Mouse (Mus musculus): ENCODE data around the gene Def6.

The Def6 gene

DNA sequence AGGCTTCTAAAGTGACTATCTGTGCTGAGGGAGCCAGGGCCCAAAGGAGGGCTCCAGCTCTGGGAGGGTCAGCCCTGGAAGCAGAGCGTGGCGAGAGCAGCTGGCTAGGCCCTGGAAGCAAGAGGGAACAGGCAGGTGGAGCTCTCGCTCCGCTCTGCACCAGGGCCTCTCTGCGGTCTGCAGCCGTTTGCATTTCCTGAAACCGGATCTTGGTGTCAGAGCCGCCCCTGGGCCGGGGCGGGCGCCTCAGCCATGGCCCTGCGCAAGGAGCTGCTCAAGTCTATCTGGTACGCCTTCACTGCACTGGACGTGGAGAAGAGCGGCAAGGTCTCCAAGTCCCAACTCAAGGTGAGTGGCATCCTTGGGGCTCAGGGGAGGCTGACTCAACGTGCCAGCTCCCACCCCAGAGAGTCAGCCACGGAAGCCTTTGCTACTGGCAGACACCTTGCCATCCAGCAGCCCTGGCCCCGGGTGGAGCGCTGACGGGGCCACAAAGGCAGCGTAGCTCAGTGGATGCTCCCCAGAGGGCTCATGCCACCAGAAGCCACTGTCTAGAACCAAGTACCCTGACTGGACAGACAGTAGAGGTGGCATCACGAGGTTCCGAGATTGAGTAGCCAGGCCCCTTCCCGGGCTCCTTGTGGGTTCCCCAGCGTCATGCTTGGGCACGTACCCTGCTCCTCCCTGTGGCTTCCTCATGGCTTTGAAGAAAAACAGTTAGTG is at the start of gene Def6:
TSS of gene Def6 (plus strand) at position 188 of the 723 bp plus-strand sequence.
- peak; percentile 99 for DNase-seq

DNA sequence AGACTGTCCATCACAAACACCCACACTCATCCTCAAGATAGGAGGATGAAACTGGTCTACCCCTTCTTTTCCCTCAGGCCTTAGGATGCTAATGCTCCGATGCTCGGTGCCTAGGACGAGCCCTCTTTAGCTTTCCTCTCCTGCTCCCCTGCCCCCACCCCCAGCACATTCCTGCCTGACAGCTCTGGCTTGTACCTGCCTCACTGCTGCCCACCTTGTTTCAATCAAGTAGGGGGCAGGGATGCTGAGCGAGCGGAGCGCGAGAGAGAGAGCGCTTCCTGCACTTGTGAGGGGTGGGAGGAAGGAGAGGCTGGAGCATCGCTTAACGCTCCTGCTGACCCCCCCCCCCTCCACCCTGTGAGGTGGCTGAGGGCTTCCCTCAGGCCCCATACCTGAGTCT is 47.2 kb upstream of the Def6 start:
- no peak for DNase-seq

DNA sequence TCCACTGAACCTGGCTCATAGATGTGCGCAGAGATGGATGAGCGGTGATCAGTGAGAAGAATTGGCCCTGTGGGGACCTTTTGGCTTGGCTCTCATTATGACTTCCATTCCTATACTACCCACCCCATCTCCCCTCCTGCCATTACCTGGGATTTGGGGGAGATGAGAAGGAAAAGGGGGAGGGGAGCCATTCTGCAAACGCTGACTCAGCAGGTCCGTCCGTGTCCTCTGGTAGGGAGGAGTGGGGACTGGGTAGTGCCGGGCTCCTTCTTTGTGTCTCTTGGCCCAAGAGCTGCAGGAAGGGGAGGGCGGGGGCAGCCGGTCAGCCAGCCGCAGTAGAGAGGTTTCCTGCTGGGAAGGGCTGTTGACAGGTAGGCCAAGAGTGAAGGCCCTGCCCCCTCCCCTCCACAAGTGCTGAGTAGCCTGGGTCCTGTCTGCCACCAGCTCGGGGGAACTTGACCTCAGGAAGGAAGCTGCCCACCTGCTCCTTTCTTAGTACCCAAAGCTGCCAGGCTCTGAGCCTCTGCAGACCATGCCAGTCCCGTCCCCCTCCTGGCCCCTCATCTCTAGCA is 46.2 kb upstream of the Def6 start:
- DNase-seq, result peak; percentile 93

DNA sequence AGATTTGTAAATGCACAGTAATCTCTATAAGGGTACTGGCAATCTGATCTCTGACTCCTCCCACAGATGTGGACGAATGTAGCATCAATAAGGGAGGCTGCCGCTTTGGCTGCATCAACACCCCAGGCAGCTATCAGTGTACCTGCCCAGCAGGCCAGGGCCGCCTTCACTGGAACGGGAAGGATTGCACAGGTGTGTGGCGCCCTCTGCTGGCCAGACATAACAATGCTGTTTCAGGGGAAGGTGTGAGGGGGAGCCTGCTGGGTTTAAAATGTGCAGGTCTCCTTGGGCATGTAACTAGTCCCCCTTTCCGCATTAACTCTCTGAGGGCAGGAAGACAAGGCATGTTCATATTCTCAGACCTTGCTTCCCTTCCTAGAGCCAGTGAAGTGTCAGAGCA is 43.9 kb upstream of the Def6 start:
- DNase-seq, result peak; percentile 95

DNA sequence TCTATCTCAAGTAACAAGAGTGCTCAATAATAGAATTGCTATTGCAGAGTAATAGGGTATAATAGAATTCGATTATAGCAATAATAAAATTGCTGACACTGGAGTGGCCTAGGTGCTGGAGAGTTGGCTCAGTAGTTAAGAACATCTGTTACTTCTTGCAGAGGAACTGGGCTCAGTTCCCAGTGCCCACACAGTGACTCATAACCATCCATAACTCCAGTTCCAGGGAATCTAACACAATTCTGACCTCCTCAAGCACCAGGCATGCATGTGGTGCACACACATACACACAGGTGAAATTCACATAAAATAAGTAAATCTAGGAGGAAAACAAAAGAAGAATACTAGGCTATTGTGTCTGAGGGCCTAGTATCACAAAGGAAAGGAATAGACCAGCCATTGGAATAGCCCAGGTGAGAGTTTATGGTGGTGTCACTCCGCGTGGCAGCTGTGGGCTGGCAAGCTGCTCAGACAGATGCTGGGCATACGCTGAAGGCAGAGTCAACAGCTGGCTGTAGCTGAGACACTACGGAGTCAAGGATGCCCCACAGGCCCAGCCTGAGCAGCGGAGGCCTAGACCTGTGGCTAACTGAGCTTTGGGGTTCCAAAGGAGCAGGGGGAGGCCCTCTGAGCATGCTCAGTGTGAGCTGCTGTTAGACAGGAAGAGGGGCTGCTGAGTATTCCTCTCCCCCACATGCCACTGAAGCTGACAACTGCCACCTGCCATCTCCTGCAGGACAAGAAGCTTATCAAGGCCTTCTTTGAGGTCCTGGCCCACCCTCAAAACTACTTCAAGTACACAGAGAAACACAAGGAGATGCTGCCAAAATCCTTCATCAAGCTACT is 36.9 kb upstream of the Def6 start:
- no peak for DNase-seq

DNA sequence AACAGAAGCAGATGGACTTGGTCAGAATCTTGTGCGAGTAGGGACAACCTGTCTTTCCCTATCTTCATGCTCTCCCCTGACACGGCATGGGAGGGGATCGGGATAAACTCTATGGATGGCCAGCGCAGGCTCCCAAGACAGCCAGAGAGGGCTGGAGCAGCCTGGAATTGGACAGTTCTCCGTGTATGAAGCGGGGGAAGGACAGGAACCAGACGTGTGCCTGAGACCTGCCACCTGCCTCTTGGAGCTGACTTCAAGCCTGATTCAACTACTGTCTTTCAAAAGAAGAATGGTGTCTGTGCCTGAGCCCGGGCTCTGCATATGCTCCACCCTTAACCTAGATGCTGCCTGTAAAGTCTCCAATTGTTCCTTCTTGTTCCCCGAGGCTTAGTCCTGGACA is 34.9 kb upstream of the Def6 start:
- no peak for DNase-seq

DNA sequence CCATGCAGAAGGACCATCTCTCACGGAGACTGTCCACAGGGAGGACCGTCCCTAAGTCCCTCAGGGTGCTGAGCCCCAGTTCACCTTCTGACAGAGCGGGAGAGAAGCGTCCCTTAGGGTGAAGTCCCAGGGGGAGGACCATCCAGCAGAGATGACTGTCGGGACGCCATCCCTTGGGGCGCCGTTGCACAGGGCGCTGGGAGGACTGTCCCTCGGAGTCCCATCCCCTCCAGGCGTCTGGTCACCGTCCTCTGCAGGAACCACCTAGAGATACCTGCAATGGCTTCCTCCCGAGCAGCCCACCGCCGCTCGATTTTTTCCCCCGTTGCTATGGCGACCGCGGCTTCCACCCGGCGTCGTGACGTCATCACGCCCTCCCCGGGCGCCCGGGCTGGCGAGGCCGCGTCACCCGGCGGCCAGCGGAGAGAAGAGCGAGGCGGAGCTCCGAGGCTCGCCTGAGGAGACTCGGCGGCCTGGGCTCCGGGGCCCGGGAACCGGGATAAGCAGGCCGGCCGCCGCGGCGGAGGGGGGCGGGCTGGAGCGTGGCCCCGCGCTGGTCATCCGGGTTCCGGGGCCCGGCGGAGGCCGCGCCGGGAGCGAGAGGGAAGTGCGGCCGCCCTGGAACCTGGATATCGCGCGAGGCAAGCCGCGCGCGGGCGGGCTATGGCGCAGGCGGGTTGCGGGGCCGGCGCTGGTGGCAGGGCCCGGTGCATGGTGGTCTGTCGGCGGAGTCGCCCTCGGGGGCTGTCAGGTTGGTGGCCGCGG is 30.6 kb upstream of the Def6 start, which contains the start of gene Zfp523:
TSS of gene Zfp523 (plus strand) at position 355 of the 765 bp plus-strand sequence.
- DNase-seq, result peak; percentile 99

DNA sequence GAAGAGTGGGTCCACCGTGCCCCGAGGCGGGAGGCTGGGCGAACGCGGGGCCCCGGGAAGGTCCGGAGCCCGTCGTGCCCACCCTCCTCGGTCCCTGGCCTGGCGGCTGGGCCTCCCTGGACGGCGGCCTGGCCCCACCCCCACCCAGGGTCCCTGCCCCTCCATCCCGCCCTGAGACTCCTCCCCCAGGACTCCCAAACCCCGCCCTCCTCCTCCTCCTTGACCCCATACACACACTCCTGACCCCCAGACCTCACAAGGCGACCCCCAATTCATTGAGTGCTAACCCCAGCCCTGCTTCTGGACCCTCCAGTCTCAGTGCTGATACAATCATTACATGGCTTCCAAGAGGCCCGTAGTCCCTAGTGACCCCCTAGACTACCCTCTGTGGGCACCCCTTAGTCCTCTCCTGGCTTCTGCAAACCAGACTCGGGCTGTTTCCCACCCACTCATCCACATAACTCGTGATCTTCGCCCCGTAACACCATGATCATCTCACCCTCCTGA is 30.0 kb upstream of the Def6 start:
- DNase-seq, result peak; percentile 98

DNA sequence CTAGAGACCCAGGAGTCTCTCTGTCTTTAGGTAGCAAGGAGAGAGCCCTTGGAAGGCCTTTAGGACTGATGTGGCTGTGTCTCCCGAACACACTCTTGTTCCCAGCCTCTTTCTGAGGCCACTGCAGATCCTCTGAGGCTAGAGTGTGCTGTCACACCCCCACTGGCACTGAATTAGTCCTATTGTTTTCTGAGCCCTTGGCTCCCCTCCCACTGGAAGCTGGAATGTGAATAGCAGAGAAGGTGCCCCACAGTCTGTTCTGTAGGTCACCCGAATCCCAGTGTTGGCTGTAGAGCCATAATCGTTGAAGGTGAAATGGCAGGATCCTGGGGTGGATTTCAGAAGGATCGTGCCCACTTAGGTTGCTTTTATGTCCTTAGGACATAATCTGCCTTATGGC is 27.2 kb upstream of the Def6 start:
- DNase-seq, result peak; percentile 94

DNA sequence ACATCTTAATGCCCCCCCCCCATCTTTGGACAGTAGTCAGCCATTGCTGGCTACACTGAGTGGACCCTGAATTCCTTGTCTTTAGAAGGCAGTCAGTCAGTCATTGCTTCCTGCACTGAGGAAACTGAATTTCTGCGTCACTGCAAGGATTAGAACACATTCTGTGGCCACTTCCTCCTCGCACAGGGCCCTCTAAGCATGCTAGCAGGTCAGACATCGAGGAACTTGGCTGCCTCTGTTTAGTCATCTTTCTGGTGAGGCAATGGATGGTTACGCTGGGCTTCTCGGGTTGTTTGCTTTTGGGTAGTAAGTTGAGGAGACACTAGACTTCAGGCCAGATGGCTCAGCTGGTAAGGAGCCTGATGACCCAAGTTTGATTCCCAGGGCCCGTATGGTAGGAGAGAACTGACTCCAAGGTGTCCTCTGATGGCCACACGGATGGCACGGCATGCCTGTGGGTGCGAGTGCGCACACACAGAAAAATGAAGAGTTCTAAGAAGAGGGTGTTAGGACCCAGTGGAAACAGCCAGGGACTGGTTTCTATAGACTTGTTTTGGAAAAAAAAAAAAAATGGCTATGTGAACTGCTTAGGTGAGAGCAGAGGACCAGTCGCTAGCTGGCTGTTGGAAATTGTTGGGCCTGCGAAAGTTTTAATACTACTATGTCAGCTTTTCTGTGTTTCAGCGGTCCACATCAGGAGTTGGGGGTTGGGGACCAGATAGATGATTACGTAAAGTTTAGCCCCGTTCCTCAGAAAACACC is 26.6 kb upstream of the Def6 start:
- peak; percentile 94 for DNase-seq

DNA sequence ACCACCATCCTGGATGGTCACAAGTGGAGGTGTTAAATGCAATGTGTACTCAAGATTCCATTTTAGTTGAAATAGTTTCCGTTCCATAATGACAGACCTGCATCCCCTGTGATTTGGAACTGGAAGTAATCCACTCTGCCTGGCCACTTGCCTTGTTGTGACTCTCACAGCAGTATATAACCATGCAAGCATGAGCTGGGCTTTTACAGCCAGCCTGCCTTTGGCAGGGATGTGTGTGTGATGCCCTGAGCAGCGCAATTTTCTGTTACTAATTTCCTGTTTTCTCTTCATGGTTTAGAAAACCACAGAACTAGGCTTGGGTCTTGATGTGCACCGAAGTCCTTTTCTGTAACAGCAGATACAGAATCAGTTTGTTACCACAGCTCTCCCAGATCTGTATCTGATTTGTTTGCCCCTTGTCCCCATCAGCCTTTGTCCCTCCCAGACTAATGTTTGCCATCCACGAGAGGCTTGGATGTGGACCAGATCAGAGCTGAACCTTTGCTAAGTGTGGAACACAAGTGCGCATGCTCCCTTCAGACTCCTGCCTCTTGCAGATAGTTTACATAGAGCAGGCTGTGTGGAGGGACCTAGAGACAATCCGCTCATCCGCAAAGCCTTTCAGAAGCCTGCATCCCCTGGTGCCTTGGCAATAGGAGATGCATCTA is 22.5 kb upstream of the Def6 start:
- DNase-seq, result no peak

DNA sequence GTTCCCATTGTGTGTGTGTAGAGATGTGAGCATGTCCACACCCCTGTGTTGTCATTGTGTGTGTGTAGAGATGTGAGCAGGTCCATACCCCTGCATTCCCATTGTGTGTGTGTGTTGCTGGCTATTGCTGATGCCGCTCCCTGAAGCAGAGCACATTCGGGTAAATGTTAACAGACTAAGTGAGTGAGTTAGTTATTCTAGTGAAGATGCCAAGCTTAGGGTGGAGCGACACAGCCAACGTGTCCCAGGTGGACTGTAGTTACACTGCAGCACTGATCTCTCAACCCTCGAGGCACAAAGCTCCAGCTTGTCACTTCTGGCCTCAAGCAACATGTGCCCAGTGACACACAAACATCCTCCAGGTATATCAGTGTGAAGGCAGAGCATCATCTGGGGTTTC is 19.3 kb upstream of the Def6 start:
- DNase-seq, result no peak

DNA sequence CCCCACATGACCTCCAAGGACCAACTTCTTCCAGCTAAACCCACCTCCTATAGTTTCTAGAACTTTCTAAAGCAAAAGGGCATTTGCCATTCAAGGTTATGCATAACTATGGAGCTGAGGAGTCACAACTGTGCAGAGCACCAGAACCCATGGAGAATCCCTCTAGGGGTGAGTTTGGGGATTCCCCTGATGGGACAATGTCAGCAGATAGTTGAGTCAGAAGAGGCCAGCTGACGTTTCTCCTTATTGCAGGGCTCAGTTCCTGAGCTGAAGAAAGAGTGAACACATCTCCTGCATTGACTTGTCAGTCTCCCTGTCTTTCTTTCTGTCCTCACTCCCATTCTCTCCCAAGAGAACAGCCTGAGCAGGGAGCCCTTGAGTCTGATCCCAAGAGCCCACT is 14.8 kb upstream of the Def6 start:
- DNase-seq, result no peak

DNA sequence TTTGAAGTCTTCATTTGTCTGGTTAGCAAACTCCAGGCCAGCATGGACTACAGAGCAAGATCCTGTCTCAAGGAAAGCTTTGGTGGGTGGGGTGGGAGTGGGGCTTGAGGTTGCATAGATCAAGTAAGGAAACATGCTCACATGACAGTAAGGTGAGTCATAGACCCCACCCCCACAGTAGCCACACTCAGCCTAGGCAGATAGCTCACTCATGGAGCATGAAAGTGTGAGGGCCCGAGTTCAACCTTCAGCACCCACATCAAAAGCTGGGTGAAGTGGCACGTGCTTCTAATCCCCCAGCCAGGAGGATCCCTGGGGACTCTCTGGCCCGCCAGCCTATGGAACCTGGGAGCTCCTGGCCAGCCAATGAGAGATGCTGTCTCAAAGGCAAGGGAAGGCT is 14.0 kb upstream of the Def6 start:
- DNase-seq, result no peak

DNA sequence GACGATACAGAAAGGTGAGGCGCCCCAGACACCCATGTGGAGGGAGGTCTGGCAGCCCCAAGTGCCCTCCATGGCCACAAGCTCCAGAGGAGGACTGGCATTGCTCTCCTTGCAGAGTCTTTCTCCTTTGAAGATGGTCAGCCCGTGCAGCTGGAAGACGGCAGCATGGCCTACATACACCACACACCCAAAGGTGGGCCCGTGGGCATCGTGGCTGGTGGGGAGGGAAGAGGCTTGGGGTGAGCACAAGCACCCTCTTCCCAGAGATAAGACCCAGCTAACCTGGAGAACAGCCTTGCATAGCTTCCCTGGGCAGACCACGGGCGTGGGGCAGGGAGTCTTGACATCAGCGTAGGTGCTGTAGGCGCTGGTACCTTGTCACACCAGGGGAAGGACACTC is 12.5 kb upstream of the Def6 start:
- DNase-seq, result peak; percentile 88

DNA sequence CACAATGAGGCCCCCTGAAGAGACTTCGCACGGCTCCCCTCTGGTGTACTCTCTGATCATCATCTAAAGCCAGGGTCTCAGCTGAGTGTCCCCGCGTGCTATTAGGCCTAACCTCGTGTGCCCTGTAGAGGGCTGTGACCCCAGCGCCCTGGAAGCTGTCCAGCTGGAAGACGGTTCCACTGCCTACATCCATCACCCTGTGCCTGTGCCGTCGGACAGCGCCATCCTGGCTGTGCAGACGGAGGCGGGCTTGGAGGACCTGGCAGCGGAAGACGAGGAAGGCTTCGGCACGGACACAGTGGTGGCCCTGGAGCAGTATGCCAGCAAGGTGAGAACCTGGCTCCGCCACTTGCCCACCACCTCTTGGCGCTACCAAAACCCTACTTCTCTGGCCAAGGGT is 9.9 kb upstream of the Def6 start:
- peak; percentile 91 for DNase-seq

DNA sequence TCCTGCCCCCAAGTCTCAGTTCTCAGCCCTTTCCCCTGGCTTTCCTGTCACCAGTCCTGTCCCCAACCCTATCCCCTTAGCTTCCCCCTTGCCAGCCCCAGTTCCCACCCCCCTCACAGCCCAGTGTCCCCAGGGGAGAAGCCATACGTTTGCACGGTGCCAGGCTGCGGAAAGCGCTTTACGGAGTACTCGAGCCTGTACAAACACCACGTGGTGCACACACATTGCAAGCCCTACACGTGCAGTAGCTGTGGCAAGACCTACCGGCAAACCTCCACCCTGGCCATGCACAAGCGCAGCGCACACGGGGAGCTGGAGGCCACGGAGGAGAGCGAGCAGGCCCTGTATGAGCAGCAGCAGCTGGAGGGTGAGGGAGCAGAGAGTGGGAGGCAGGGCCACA is 5.6 kb upstream of the Def6 start:
- no peak for DNase-seq

DNA sequence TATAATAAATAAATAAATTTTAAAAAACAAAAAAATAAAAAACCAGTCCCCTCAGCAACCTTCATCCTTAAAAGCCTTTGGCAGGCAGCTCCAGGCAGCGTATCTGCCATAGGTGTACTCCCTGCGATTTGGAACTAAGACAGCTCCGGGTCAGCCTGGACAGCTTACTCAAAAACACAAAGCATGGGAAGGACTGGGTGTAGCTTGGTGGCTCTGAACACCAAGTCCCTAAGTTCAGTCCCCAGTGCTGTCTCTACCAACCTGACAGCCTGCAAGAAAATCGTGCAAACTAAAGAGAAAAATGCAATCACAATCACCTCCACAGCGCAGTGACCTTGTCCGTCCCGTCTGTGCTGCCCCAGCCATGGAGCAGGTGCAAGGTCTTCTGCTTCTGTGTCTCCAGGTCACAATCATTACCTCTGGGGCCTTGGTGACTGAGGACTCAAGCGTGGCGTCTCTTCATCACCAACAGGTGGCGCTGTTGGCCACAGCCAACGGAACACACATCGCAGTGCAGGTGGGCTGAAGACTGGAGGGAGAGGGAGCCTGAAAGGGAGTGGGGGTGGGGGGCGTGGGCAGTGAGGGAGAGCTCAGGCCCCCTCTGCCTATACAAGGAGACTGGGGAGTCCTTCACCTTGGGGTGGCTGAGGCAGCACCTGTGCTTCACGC is 3.4 kb upstream of the Def6 start:
- peak; percentile 92 for DNase-seq

DNA sequence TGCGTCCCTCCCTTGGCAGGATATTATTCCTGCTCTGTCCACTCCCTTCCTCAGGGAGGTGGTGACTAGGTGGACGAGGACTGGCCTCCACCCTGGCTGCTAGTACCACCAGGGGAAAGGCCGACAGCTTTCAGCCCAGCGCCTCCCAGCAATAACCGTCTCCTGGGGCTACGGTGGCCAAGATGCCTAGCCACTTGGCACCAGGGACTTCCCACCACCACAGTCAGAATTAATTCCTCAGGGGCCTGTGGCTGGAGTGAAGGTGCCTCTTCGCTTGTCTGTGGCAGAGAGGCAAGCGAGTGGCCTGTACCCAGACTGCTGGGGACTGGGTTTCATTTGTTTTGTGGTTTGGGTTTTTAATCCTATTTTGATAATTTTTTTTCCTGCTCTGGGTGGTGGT is 2.1 kb upstream of the Def6 start:
- DNase-seq, result no peak

DNA sequence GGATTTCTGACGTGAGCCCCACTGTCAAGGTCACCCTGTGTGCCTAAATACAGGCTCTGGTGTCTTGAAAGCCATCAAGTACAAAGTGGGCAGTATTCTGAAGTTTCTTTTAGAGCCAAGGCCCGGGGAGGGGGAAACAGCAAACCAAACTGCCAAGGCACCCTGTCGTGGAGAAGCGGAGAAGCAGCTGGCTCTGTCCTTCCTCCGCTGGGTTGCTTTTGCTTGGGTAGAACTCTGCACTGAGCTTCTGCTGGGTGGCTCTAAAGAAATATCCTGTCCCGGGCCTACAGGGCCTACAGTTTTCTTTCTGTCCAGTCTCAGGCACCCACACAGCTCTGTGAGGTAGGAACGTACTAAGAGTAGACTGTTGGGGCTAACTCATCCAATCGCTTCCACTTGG is 486 bp upstream of the Def6 start:
- DNase-seq, result no peak

DNA sequence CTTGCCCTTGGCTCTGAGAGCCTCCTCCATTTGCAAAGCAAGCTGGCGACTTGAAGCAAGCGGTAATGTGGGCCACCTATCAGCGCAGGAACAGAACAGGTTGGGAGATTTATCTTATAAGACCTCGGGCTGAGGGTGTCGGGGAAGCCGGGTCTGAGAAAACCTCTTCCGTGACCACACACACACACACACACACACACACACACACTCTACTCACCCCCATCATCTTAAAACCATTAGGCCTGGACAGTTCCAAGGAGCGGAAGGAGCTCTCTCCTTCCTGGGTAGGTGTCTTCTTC is 685 bp downstream of the Def6 start:
- no peak for DNase-seq
